Mouse (Mus musculus): ENCODE measurements around the gene Vasn. TPM values are rescaled to one million over a fixed set of nuclear protein-coding genes. Genes with fewer than 3 reads are reported as not detected.

Vasn gene
- total and polyA plus RNA-seq, 3 experiments: 2.0 to 5.0 (median 2.2) TPM

- Histone ChIP-seq H3K27ac (ENCODE audit: insufficient read depth, low read depth) (peak overlapping the region; percentile 78), H3K4me2 (ENCODE audit: insufficient read depth, low read depth, poor library complexity, severe bottlenecking) (peak overlapping the region; percentile 89), H3K9me3 (replicated peaks; ENCODE audit: low read length) (no peaks in the 10 kb centered on the region), H3K4me3 (replicated peaks in 1 of 3; ENCODE audit: low read depth in 2 of 3, low read length in 2 of 3, poor library complexity in 1 of 3) (peak overlapping the region; percentile 63 to 83 (median 81)), H3K79me2 (replicated peaks; ENCODE audit: control insufficient read depth, extremely low read depth, insufficient read depth, poor library complexity, severe bottlenecking) (peaks cover 27% of the 10 kb centered on the region), H3K4me1 (ENCODE audit: control insufficient read depth in 1 of 2, insufficient read depth in 2 of 2) (peaks cover 17 to 56% of the 10 kb centered on the region in 2 experiments), H3K9ac (ENCODE audit: insufficient read depth, low read depth) (peak overlapping the region; percentile 98), H3K27me3 (replicated peaks) (no peaks in the 10 kb centered on the region), H3K36me3 (replicated peaks in 1 of 2; ENCODE audit: control insufficient read depth in 1 of 2, insufficient read depth in 1 of 2, low read length in 1 of 2) (peaks cover 4 to 16% of the 10 kb centered on the region in 2 experiments)
- dilution Hi-C loops (cut with MboI; ENCODE audit: extremely low pct_ligation_motif_present, extremely low pct_unique_long_range_greater_than_20kb, low sequenced_read_pairs) (no loop called here), in situ Hi-C loops (cut with MboI; ENCODE audit: low pct_ligation_motif_present, low pct_unique_long_range_greater_than_20kb, low sequenced_read_pairs) (no loop called here)
- peak; percentile 86; the same call in 1 of the 2 replicates for TF ChIP-seq MYC (IDR thresholded peaks at IDR 0.05; ENCODE audit: low read depth, low read length)
- TF ChIP-seq RAD21 (IDR thresholded peaks at IDR 0.05; ENCODE audit: low read depth, low read length): no peak
- no peak; the same call in 1 of the 2 replicates for TF ChIP-seq CHD1 (IDR thresholded peaks at IDR 0.05; ENCODE audit: low read depth, low read length)
- no peak for TF ChIP-seq TCF12 (IDR thresholded peaks at IDR 0.05; ENCODE audit: low read depth, low read length)
- TF ChIP-seq USF1 (IDR thresholded peaks at IDR 0.05; ENCODE audit: low read depth, low read length): peak; percentile 61
- no peak for TF ChIP-seq KAT2A (IDR thresholded peaks at IDR 0.05; ENCODE audit: insufficient replicate concordance, low read length)
- no peak for TF ChIP-seq CTCF (conservative IDR thresholded peaks at IDR 0.05 in 1 of 2, IDR thresholded peaks at IDR 0.05 in 1 of 2; ENCODE audit: low read depth in 2 of 2, low read length in 2 of 2)
- no peak for TF ChIP-seq TBP (conservative IDR thresholded peaks at IDR 0.05; ENCODE audit: low read depth, low read length)
- peak; percentile 89 for TF ChIP-seq MAX (IDR thresholded peaks at IDR 0.05; ENCODE audit: low read length)
- no peak for TF ChIP-seq BHLHE40 (IDR thresholded peaks at IDR 0.05; ENCODE audit: low read depth, low read length)
- no peak for TF ChIP-seq NRF1 (IDR thresholded peaks at IDR 0.05; ENCODE audit: low read depth, low read length)
- no peak; the same call in 1 of the 2 replicates for TF ChIP-seq MAZ (IDR thresholded peaks at IDR 0.05; ENCODE audit: low read depth, low read length)
- no peak; the same call in 1 of the 2 replicates for TF ChIP-seq JUND (conservative IDR thresholded peaks at IDR 0.05; ENCODE audit: low read depth, low read length)
- no peak for TF ChIP-seq SMC3 (IDR thresholded peaks at IDR 0.05; ENCODE audit: low read depth, low read length)
- peak; percentile 34 for TF ChIP-seq USF2 (conservative IDR thresholded peaks at IDR 0.05; ENCODE audit: low read depth, low read length)
- no peak for TF ChIP-seq NELFE (IDR thresholded peaks at IDR 0.05; ENCODE audit: low read depth, low read length)
- TF ChIP-seq E2F4 (IDR thresholded peaks at IDR 0.05; ENCODE audit: insufficient replicate concordance, low read depth, low read length): no peak
- no peak for TF ChIP-seq ZC3H11A (IDR thresholded peaks at IDR 0.05; ENCODE audit: low read depth, low read length)
- TF ChIP-seq EP300 (IDR thresholded peaks at IDR 0.05; ENCODE audit: low read length): 0 out of 2 replicates have a peak, but pooled peaks have one; percentile 32
- no peak for TF ChIP-seq MAFK (IDR thresholded peaks at IDR 0.05; ENCODE audit: insufficient replicate concordance, low read length)
- 0 out of 2 replicates have a peak, but pooled peaks have one; percentile 15 for TF ChIP-seq SIN3A (IDR thresholded peaks at IDR 0.05; ENCODE audit: low read length)
- TF ChIP-seq PAX5 (IDR thresholded peaks at IDR 0.05; ENCODE audit: low read length): no peak
- TF ChIP-seq POLR2A (IDR thresholded peaks at IDR 0.05; ENCODE audit: low read depth, low read length): no peak
- no peak for TF ChIP-seq CHD2 (IDR thresholded peaks at IDR 0.05; ENCODE audit: low read length)
- TF ChIP-seq ZKSCAN1 (IDR thresholded peaks at IDR 0.05; ENCODE audit: borderline replicate concordance, low read depth, low read length): no peak
- TF ChIP-seq MXI1 (IDR thresholded peaks at IDR 0.05; ENCODE audit: low read depth, low read length): no peak; the same call in none of the 2 replicates
- no peak for DNase-seq (ENCODE audit: extremely low read depth)
Measured at GRCm38 (mm10) chr16:4682628-4683179, 43.0 kb downstream of the Vasn start.

All from CH12.LX (cell line).